Mouse (Mus musculus) liver, adult 2 months (tissue): ENCODE measurements around the gene H2-Ab1. TPM values are rescaled to one million over a fixed set of nuclear protein-coding genes. Genes with fewer than 3 reads are reported as not detected.

Experiments used
- DNase-seq: peaks from one replicate; pipeline ENCODE4 v3.0.0-alpha.2; 2011; ENCODE audit warnings: low read depth, low spot score; ENCODE audit errors: extremely low read depth
- H3K27ac ChIP-seq: fragments of 200-500 bp; replicated peaks from 2 replicates; pipeline ENCODE4 v1.5.1; 2012; ENCODE audit warnings: low read depth, mild to moderate bottlenecking, control low read depth, inconsistent platforms, low read length; ENCODE audit not compliant: insufficient read depth
- H3K27me3 ChIP-seq: fragments of 200-500 bp; 2 replicates; pipeline ENCODE4 v1.6.1; 2012; ENCODE audit warnings: mild to moderate bottlenecking, moderate library complexity, low read length, inconsistent platforms; ENCODE audit not compliant: control insufficient read depth, insufficient read depth
- H3K36me3 ChIP-seq: fragments of 200-500 bp; 2 replicates; pipeline ENCODE4 v1.6.1; 2012; ENCODE audit warnings: low read length, inconsistent platforms; ENCODE audit not compliant: control insufficient read depth, insufficient read depth
- H3K4me1 ChIP-seq: fragments of 200-500 bp; 2 replicates; pipeline ENCODE4 v1.6.1; 2011; ENCODE audit warnings: low read length; ENCODE audit not compliant: control insufficient read depth, insufficient read depth
- H3K4me3 ChIP-seq: fragments of 200-500 bp; 2 replicates; pipeline ENCODE4 v1.5.1; 2011; ENCODE audit warnings: low read depth, mild to moderate bottlenecking, control low read depth, low read length, moderate library complexity; ENCODE audit not compliant: insufficient read depth
- H3K79me2 ChIP-seq: fragments of 200-500 bp; 2 replicates; pipeline ENCODE4 v1.6.1; 2012; ENCODE audit warnings: inconsistent platforms, mild to moderate bottlenecking, low read length, moderate library complexity; ENCODE audit not compliant: control insufficient read depth, insufficient read depth
- H3K9ac ChIP-seq: fragments of 200-500 bp; 2 replicates; pipeline ENCODE4 v1.6.1; 2012; ENCODE audit warnings: low read depth, mild to moderate bottlenecking, control low read depth, inconsistent platforms, low read length
- CTCF ChIP-seq: fragments of 200-500 bp; IDR thresholded peaks from 2 replicates; pipeline ENCODE4 v1.5.1; 2011; ENCODE audit warnings: low read depth, low read length, control low read depth
- POLR2A ChIP-seq: fragments of 200-500 bp; IDR thresholded peaks from 2 replicates; pipeline ENCODE4 v1.6.1; 2011; ENCODE audit warnings: low read length, control low read depth; ENCODE audit not compliant: insufficient read depth; ENCODE audit errors: extremely low read depth
- WGBS: fragments of 180-500 bp; shearing (Covaris S2); methylation state at CpG from one replicate; pipeline ENCODE4 v1.1.7; 2018; 5-methylcytosine and 5-hydroxymethylcytosine counted together
- polyA plus RNA-seq: library from polyadenylated mRNA; depleted of rRNA; stranded (reverse); fragments of >200 nt; gene quantifications from 2 replicates; pipeline ENCODE4 v1.2.3, GENCODE M21; 2012
- total RNA-seq: library from RNA; depleted of rRNA; stranded (reverse); fragments of >200 nt; gene quantifications from 2 replicates; pipeline ENCODE4 v1.2.3, GENCODE M21; 2014

The H2-Ab1 gene
- total and polyA plus RNA-seq, 2 experiments: 25.2 to 156 TPM

DNA sequence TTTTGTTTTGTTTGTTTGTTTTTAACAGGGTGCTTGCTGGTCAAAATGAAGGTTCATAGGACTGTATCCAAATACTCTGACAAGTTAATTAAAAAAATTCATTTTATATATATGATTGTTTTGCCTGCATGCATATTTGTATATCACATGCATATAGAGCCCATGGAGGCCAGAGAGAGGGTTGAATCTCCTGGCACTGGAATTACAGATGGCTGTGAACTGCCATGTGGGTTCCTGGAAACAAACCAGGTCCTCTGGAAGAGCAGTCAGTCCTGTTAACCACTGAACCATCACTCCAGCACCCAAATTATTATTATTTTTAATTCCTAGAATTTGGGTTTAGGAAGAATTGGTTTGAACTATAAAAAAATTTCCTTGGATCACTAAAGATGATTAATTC, 37.8 kb downstream of the H2-Ab1 start:
- Histone ChIP-seq H3K27me3 (no peaks in the 10 kb centered on the region), H3K79me2 (no peaks in the 10 kb centered on the region), H3K4me1 (no peaks in the 10 kb centered on the region), H3K4me3 (no peak overlapping the region), H3K9ac (no peak overlapping the region), H3K27ac (no peak overlapping the region), H3K36me3 (no peaks in the 10 kb centered on the region)
- no peak for DNase-seq
- no peak for TF ChIP-seq CTCF
- no peak for TF ChIP-seq POLR2A

DNA sequence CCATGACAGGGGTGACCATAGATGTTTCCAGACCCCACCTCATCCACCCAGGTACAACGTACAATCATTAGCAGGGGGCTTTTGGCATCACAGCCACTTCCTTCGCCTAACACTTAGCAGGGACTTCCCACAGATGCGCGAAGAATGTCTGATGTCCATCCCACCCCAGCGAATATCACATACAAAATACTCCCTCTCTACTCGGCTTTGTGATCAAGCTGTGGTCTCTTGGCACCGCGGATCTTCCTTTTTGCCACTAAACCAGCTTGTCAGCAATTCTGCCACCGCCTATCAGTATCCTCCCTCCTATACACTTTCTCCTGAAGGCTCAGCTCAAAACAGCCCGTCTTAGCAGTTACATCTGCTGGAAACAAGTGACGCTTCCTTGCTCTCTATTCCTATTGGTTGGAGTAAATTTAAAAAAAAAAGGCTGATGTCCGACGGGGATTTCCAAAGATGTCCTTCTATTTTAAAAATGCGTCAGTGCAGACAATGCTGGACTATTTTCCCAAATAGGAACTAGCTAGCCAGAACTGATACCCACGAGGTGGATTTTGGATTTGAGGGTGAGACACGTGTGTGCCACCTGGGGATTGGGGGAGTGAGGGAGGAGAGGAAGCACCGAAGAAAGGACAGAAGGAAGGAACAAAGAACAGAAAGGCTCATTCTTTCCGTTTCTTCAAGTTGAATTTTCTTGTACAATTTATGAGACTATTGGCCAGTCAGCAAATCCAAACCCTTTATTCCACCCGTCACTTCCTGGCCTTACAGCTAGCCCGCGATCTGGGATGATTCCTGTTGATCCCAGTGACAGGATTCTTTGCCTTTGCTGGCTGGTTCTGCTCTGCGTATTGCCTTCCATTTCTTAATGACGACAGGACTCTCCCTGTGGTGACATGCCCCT, 38.7 kb downstream of the H2-Ab1 start:
- WGBS: 28% methylated on average over 23 of the region's 23 CpGs
- peak overlapping the region; percentile 7; the same call in 1 of the 2 replicates for H3K27ac ChIP-seq
- H3K36me3 ChIP-seq: no peaks in the 10 kb centered on the region
- no peaks in the 10 kb centered on the region for H3K79me2 ChIP-seq
- peak overlapping the region; percentile 14; the same call in 1 of the 2 replicates for H3K9ac ChIP-seq
- DNase-seq: peak; percentile 57
- no peaks in the 10 kb centered on the region for H3K4me1 ChIP-seq
- no peak for TF ChIP-seq POLR2A
- no peak for TF ChIP-seq CTCF
- H3K4me3 ChIP-seq: no peak overlapping the region
- H3K27me3 ChIP-seq: no peaks in the 10 kb centered on the region

DNA sequence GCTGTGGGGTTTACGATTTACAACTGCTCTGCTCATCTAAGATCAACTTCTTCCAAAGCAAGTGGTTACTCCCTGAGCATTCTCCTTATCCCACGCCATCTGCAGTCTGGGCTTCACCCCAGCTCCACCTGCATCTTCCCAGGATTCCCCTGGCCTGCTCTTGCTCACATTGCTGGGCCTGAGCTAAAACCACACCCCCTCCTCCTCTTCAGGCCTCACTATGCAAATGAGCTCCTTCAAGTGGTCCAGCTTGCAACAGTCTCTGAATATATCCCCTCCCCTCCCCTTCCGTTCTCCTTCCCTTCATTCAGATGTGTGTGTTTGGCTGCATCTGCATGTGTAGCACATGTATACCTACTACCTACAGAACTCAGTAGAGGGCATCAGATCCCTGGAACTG, 41.9 kb downstream of the H2-Ab1 start:
- Histone ChIP-seq H3K4me3 (no peak overlapping the region), H3K27ac (no peak overlapping the region), H3K79me2 (no peaks in the 10 kb centered on the region), H3K9ac (no peak overlapping the region), H3K4me1 (no peaks in the 10 kb centered on the region), H3K27me3 (no peaks in the 10 kb centered on the region), H3K36me3 (no peaks in the 10 kb centered on the region)
- WGBS: 84% methylated on average over 3 of the region's 3 CpGs
- TF ChIP-seq CTCF: no peak
- TF ChIP-seq POLR2A: no peak
- no peak for DNase-seq

DNA sequence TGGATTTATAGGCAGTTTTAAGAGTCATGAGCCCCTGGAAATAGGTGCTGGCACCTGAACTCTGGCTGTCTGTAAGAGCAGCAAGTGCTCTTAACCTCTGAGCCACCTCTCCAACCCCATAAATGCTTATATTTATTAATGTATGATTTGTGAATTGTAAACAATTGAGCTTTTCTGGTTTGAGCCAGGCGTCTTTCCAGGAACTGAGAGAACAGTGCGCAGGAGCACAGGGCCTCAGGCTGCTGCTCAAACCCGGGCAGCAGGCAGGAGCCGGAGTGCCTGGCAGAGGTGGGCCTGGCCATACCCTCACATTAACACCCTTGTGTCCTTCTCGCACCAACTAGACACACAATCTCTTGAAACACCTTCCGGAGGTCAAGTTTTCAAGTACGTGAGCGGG, 42.6 kb downstream of the H2-Ab1 start:
- no peaks in the 10 kb centered on the region for H3K79me2 ChIP-seq
- H3K27ac ChIP-seq: no peak overlapping the region
- no peak overlapping the region for H3K4me3 ChIP-seq
- DNase-seq: no peak
- H3K27me3 ChIP-seq: no peaks in the 10 kb centered on the region
- H3K36me3 ChIP-seq: no peaks in the 10 kb centered on the region
- WGBS: 92% methylated on average over 8 of the region's 8 CpGs
- TF ChIP-seq POLR2A: no peak
- TF ChIP-seq CTCF: no peak
- no peaks in the 10 kb centered on the region for H3K4me1 ChIP-seq
- H3K9ac ChIP-seq: no peak overlapping the region

DNA sequence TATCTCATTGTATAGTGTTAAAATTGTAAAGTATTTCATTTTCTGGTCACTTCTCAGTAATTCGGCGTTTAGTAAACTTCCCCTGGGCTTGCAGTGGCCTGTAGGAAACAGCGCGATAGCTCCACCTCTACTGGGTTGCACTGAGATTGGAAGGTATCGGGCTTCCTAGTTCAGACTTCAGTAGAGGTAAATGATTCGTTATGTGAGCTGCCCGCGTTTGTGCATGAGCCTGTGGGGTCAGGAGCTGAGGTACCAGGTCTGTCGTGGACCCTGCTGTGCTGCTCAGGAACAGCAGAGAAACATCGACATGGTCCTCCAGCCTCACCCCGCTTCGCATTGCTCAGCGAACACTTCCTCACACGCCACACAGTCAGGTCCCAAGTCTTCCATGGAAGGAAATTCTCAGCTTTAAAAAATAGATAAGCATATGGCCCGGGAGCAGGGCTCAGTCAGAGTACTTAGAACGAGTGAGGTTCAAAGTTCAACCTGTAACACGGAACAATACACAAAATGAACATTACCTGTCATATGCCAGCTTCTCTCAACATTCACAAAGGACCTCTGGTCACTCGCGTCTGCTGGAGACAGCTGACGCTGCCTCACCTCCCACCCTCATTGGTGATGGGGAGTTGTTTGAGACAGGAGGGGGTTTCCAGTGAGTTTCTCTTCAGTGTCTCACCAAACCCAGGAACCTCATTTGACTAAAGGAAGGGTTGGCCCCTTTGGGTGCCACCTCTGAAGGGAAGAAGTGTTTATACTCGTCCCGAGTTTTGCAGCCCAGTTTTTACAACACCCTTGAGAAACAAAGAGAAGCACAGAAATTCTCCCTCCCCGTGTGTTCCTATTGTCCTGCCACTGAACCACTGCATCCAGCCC, 43.4 kb downstream of the H2-Ab1 start:
- Histone ChIP-seq H3K4me3 (no peak overlapping the region), H3K9ac (no peak overlapping the region), H3K4me1 (no peaks in the 10 kb centered on the region), H3K79me2 (no peaks in the 10 kb centered on the region), H3K27me3 (no peaks in the 10 kb centered on the region), H3K36me3 (no peaks in the 10 kb centered on the region), H3K27ac (no peak overlapping the region)
- no peak for DNase-seq
- 70% methylated on average over 23 of the region's 23 CpGs for WGBS
- no peak for TF ChIP-seq POLR2A
- no peak for TF ChIP-seq CTCF
